Mouse (Mus musculus): ENCODE data around the gene Hdac7. TPM values are rescaled to one million over a fixed set of nuclear protein-coding genes. Genes with fewer than 3 reads are reported as not detected.

Gene Hdac7
- polyA plus RNA-seq, 1 experiment from 2014 or later: 34.1 TPM

GRCm38 (mm10) chr15:97778311-97779098 is 65.8 kb downstream of the Hdac7 start, which contains the start of gene Slc48a1:
Slc48a1 (plus strand) TSS chr15:97778520.
- WGBS: 68% methylated on average over 8 of the region's 8 CpGs
- H3K36me3 ChIP-seq (ENCODE audit: control insufficient read depth, insufficient read depth, low read length): no peaks in the 10 kb centered on the region
- ATAC-seq (ENCODE audit: low FRiP score, low TSS enrichment): no peak
- peaks cover 49% of the 10 kb centered on the region for H3K4me1 ChIP-seq (ENCODE audit: control insufficient read depth, insufficient read depth, low read length)
- peak within 1 kb of the TSS; percentile 43 for H3K27ac ChIP-seq (ENCODE audit: low read depth, low read length)
- H3K9ac ChIP-seq (ENCODE audit: low read depth, low read length): no peak within 1 kb of the TSS
- H3K4me3 ChIP-seq (ENCODE audit: low read length): no peak within 1 kb of the TSS
- no peaks in the 10 kb centered on the region for H3K27me3 ChIP-seq (ENCODE audit: control insufficient read depth, insufficient read depth, low read length)
- no peak within 1 kb of the TSS for H3K4me2 ChIP-seq (replicated peaks; ENCODE audit: low read depth, low read length)
- H3K9me3 ChIP-seq (ENCODE audit: control insufficient read depth, low read length): no peaks in the 10 kb centered on the region

GRCm38 (mm10) chr15:97776919-97777318 is 67.4 kb downstream of the Hdac7 start:
- Histone ChIP-seq H3K9me3 (ENCODE audit: control insufficient read depth, low read length) (no peaks in the 10 kb centered on the region), H3K36me3 (ENCODE audit: control insufficient read depth, insufficient read depth, low read length) (no peaks in the 10 kb centered on the region), H3K27me3 (ENCODE audit: control insufficient read depth, insufficient read depth, low read length) (no peaks in the 10 kb centered on the region), H3K27ac (ENCODE audit: low read depth, low read length) (no peak overlapping the region), H3K4me1 (ENCODE audit: control insufficient read depth, insufficient read depth, low read length) (peaks cover 56% of the 10 kb centered on the region), H3K4me2 (replicated peaks; ENCODE audit: low read depth, low read length) (no peak overlapping the region), H3K4me3 (ENCODE audit: low read length) (no peak overlapping the region), H3K9ac (ENCODE audit: low read depth, low read length) (no peak overlapping the region)
- no peak for ATAC-seq (ENCODE audit: low FRiP score, low TSS enrichment)
- WGBS: 69% methylated on average over 6 of the region's 6 CpGs

DNA sequence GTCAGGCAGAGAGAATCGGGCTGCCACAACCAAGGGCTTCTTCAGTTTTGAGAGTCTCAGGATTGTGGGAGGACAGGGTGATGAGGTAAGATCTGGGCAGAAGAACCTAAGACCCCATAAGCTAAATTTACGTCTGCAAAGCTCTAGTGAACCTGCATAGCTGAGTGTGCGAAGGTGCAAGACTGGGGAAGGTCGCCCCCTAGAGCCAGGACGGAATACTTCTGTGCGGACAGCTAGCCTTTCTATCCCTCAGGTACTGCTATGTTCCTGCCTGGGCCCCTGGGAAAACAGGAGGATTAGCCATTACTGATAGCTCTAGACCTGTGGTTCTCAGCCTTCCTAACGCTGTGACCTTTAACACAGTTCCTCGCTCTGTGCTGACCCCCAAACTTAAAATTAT is 67.8 kb downstream of the Hdac7 start:
- no peaks in the 10 kb centered on the region for H3K27me3 ChIP-seq (ENCODE audit: control insufficient read depth, insufficient read depth, low read length)
- 0 out of 2 replicates have a peak, but pooled peaks have one; percentile 32 for ATAC-seq (ENCODE audit: low FRiP score, low TSS enrichment)
- H3K4me1 ChIP-seq (ENCODE audit: control insufficient read depth, insufficient read depth, low read length): peaks cover 57% of the 10 kb centered on the region
- no peak overlapping the region for H3K9ac ChIP-seq (ENCODE audit: low read depth, low read length)
- no peaks in the 10 kb centered on the region for H3K36me3 ChIP-seq (ENCODE audit: control insufficient read depth, insufficient read depth, low read length)
- H3K27ac ChIP-seq (ENCODE audit: low read depth, low read length): no peak overlapping the region
- no peak overlapping the region for H3K4me2 ChIP-seq (replicated peaks; ENCODE audit: low read depth, low read length)
- H3K9me3 ChIP-seq (ENCODE audit: control insufficient read depth, low read length): no peaks in the 10 kb centered on the region
- 12% methylated on average over 8 of the region's 8 CpGs for WGBS
- no peak overlapping the region for H3K4me3 ChIP-seq (ENCODE audit: low read length)

DNA sequence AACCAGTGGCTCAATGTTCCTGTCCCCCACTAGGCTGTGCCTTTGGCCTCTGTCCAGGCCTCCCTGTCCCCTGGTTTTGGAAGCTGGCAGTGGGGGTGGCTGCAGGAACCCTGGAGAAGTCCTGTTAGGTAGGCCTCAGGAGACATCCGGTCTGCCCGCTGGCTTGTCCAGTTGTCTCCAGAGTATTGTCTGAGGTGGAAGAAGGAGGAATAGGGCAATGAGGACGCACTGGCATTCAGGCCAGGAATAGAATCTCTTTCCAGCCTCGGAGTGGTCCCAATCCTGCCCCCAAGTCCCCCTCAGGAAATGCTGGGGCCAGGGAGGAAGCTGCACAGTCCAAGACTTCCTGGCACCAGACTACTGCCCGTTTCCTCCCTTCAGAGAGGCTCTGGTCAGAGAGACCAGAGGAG is 70.3 kb downstream of the Hdac7 start:
- no peaks in the 10 kb centered on the region for H3K36me3 ChIP-seq (ENCODE audit: control insufficient read depth, insufficient read depth, low read length)
- no peaks in the 10 kb centered on the region for H3K9me3 ChIP-seq (ENCODE audit: control insufficient read depth, low read length)
- WGBS: 53% methylated on average over 5 of the region's 5 CpGs
- peak overlapping the region; percentile 97 for H3K27ac ChIP-seq (ENCODE audit: low read depth, low read length)
- H3K4me2 ChIP-seq (replicated peaks; ENCODE audit: low read depth, low read length): no peak overlapping the region; the same call in 1 of the 2 replicates
- H3K27me3 ChIP-seq (ENCODE audit: control insufficient read depth, insufficient read depth, low read length): no peaks in the 10 kb centered on the region
- ATAC-seq (ENCODE audit: low FRiP score, low TSS enrichment): peak; percentile 8; the same call in 1 of the 2 replicates
- peaks cover 43% of the 10 kb centered on the region for H3K4me1 ChIP-seq (ENCODE audit: control insufficient read depth, insufficient read depth, low read length)
- no peak overlapping the region for H3K4me3 ChIP-seq (ENCODE audit: low read length)
- H3K9ac ChIP-seq (ENCODE audit: low read depth, low read length): 0 out of 2 replicates have a peak overlapping the region, but pooled peaks have one; percentile 31

DNA sequence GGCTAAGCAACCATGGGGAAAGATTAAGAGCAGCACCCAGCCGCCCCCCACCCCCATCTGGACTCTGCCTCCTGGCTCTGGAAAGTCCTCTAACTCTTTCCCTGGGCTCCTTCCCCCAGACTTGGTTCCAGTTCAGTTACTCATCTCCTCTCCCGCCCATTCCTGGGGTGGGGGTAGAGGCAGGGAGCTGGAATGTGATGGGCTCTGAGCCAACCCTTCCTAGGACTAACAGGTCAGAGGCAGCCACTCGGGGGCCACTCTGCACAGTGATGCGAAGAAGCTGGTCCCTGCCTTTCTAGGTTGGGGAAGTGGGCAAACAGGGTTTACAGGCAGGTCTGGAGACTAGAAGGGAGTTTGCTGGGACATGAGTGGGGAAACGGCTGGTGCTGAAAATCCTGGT is 71.2 kb downstream of the Hdac7 start:
- Histone ChIP-seq H3K9ac (ENCODE audit: low read depth, low read length) (peak overlapping the region; percentile 34; the same call in 1 of the 2 replicates), H3K9me3 (ENCODE audit: control insufficient read depth, low read length) (no peaks in the 10 kb centered on the region), H3K4me2 (replicated peaks; ENCODE audit: low read depth, low read length) (peak overlapping the region; percentile 17), H3K27me3 (ENCODE audit: control insufficient read depth, insufficient read depth, low read length) (no peaks in the 10 kb centered on the region), H3K4me3 (ENCODE audit: low read length) (no peak overlapping the region), H3K36me3 (ENCODE audit: control insufficient read depth, insufficient read depth, low read length) (no peaks in the 10 kb centered on the region), H3K4me1 (ENCODE audit: control insufficient read depth, insufficient read depth, low read length) (peaks cover 39% of the 10 kb centered on the region), H3K27ac (ENCODE audit: low read depth, low read length) (peak overlapping the region; percentile 97)
- WGBS: 10% methylated on average over 5 of the region's 5 CpGs
- ATAC-seq (ENCODE audit: low FRiP score, low TSS enrichment): peak; percentile 91

GRCm38 (mm10) chr15:97770280-97770679 is 74.0 kb downstream of the Hdac7 start:
- H3K9me3 ChIP-seq (ENCODE audit: control insufficient read depth, low read length): no peaks in the 10 kb centered on the region
- H3K4me2 ChIP-seq (replicated peaks; ENCODE audit: low read depth, low read length): no peak overlapping the region
- 82% methylated on average over 8 of the region's 8 CpGs for WGBS
- H3K27me3 ChIP-seq (ENCODE audit: control insufficient read depth, insufficient read depth, low read length): peaks cover 9% of the 10 kb centered on the region; the same call in 1 of the 2 replicates
- H3K27ac ChIP-seq (ENCODE audit: low read depth, low read length): no peak overlapping the region
- H3K4me3 ChIP-seq (ENCODE audit: low read length): no peak overlapping the region
- no peak for ATAC-seq (ENCODE audit: low FRiP score, low TSS enrichment)
- H3K36me3 ChIP-seq (ENCODE audit: control insufficient read depth, insufficient read depth, low read length): no peaks in the 10 kb centered on the region
- H3K4me1 ChIP-seq (ENCODE audit: control insufficient read depth, insufficient read depth, low read length): peaks cover 47% of the 10 kb centered on the region
- no peak overlapping the region for H3K9ac ChIP-seq (ENCODE audit: low read depth, low read length)

DNA sequence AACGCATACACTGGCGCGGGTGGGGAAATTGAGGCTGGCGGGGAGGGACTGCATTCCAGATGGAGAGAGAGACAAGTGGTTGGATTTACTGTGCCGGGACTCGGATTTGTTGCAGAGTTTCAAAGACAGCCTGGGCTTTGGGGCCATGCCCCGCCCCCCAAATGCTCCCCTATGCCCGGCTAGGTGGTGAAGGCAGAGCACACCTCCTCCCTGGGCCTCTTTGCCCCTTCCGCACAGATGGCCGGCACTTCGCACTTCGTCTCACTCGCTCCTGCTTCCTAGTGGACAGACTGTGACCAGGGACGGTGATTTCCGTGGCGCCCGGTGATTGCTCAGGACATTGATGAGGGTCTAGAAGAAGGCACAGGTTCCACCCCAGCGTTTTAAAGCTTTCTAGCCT is 76.1 kb downstream of the Hdac7 start:
- ATAC-seq (ENCODE audit: low FRiP score, low TSS enrichment): peak; percentile 26
- Histone ChIP-seq H3K36me3 (ENCODE audit: control insufficient read depth, insufficient read depth, low read length) (no peaks in the 10 kb centered on the region), H3K4me2 (replicated peaks; ENCODE audit: low read depth, low read length) (peak overlapping the region; percentile 95), H3K4me3 (ENCODE audit: low read length) (peak overlapping the region; percentile 52), H3K4me1 (ENCODE audit: control insufficient read depth, insufficient read depth, low read length) (peaks cover 45% of the 10 kb centered on the region), H3K9me3 (ENCODE audit: control insufficient read depth, low read length) (no peaks in the 10 kb centered on the region), H3K27me3 (ENCODE audit: control insufficient read depth, insufficient read depth, low read length) (peaks cover 9% of the 10 kb centered on the region), H3K9ac (ENCODE audit: low read depth, low read length) (peak overlapping the region; percentile 59), H3K27ac (ENCODE audit: low read depth, low read length) (peak overlapping the region; percentile 53)
- under 1% methylated on average over 18 of the region's 18 CpGs for WGBS

- WGBS: under 1% methylated on average over 44 of the region's 44 CpGs
- peak; percentile 90 for ATAC-seq (ENCODE audit: low FRiP score, low TSS enrichment)
- H3K9ac ChIP-seq (ENCODE audit: low read depth, low read length): peak within 1 kb of the TSS; percentile 59
- no peaks in the 10 kb centered on the region for H3K9me3 ChIP-seq (ENCODE audit: control insufficient read depth, low read length)
- H3K4me2 ChIP-seq (replicated peaks; ENCODE audit: low read depth, low read length): peak within 1 kb of the TSS; percentile 95
- H3K27me3 ChIP-seq (ENCODE audit: control insufficient read depth, insufficient read depth, low read length): peaks cover 9% of the 10 kb centered on the region
- H3K4me1 ChIP-seq (ENCODE audit: control insufficient read depth, insufficient read depth, low read length): peaks cover 44% of the 10 kb centered on the region
- H3K27ac ChIP-seq (ENCODE audit: low read depth, low read length): peak within 1 kb of the TSS; percentile 53
- H3K36me3 ChIP-seq (ENCODE audit: control insufficient read depth, insufficient read depth, low read length): no peaks in the 10 kb centered on the region
- peak within 1 kb of the TSS; percentile 52 for H3K4me3 ChIP-seq (ENCODE audit: low read length)
These were observed 76.8 kb downstream of the Hdac7 start, which contains the start of gene Rapgef3 for GRCm38 (mm10) chr15:97767280-97768186. Rapgef3 (minus strand) TSS chr15:97767972.

All from kidney, embryonic 14.5 days (tissue).